Mouse (Mus musculus) B cell, adult 2 months (primary cell): ENCODE measurements around the gene Rxfp1.

ENCODE experiments used
- DNase-seq, 2 experiments: peaks; one replicate each; pipeline ENCODE4 v3.0.0; 2022

Gene Rxfp1

GRCm38 (mm10) chr3:79670556-79670955 is 67.1 kb downstream of the Rxfp1 start:
- DNase-seq, result no peak

GRCm38 (mm10) chr3:79664787-79665408 is 72.8 kb downstream of the Rxfp1 start:
- peak; percentile 62 to 66 for DNase-seq

GRCm38 (mm10) chr3:79656682-79657081 is 81.0 kb downstream of the Rxfp1 start:
- DNase-seq, result no peak

- no peak for DNase-seq
These were observed 85.6 kb downstream of the Rxfp1 start for GRCm38 (mm10) chr3:79652129-79652528.

- DNase-seq, result no peak
These were observed 108.3 kb downstream of the Rxfp1 start, which contains the start of gene Etfdh for GRCm38 (mm10) chr3:79629416-79629730. Gene Etfdh (minus strand): TSS chr3:79629500.

- DNase-seq, result peak; percentile 93 to 95
These were observed 108.9 kb downstream of the Rxfp1 start, which contains the start of gene 4930579G24Rik for GRCm38 (mm10) chr3:79628561-79629415. Gene 4930579G24Rik (plus strand): TSS chr3:79629079.

GRCm38 (mm10) chr3:79628182-79628560 is 109.5 kb downstream of the Rxfp1 start:
- no peak for DNase-seq

GRCm38 (mm10) chr3:79627484-79628181 is 110.0 kb downstream of the Rxfp1 start:
- no peak for DNase-seq

- no peak for DNase-seq
These were observed 127.8 kb downstream of the Rxfp1 start for GRCm38 (mm10) chr3:79609886-79610285.

- no peak for DNase-seq
These were observed 142.2 kb downstream of the Rxfp1 start for GRCm38 (mm10) chr3:79595468-79595867.

- DNase-seq, result no peak
These were observed 145.7 kb downstream of the Rxfp1 start for GRCm38 (mm10) chr3:79591793-79592471.
